Mouse (Mus musculus) liver, embryonic 13.5 days (tissue): ENCODE measurements around the gene Rnf121. TPM values are rescaled to one million over a fixed set of nuclear protein-coding genes. Genes with fewer than 3 reads are reported as not detected.
A peak's percentile ranks its signal among the peaks of the same experiment; 100 is the strongest.

Experiments used
- ATAC-seq: fragments of 200-750 bp; cut with Nextera tagmentation; 2 replicates; pipeline ENCODE4 v1.8.0; 2017; ENCODE audit warnings: low read depth, mild to moderate bottlenecking, moderate number of reproducible peaks, moderate library complexity
- DNase-seq: peaks from one replicate; pipeline ENCODE4 v3.0.0; 2022
- H3K27ac ChIP-seq: fragments of 300-500 bp; sonication (generic); 2 replicates; pipeline ENCODE4 v1.5.1; 2015; ENCODE audit warnings: moderate library complexity, mild to moderate bottlenecking, inconsistent platforms
- H3K27me3 ChIP-seq: fragments of 300-500 bp; sonication (generic); 2 replicates; pipeline ENCODE4 v1.6.1; 2015; ENCODE audit warnings: mild to moderate bottlenecking, inconsistent platforms
- H3K36me3 ChIP-seq: fragments of 300-500 bp; sonication (generic); 2 replicates; pipeline ENCODE4 v1.6.1; 2015; ENCODE audit warnings: mild to moderate bottlenecking, inconsistent platforms
- H3K4me1 ChIP-seq: fragments of 300-500 bp; sonication (generic); replicated peaks from 2 replicates; pipeline ENCODE4 v1.6.1; 2015; ENCODE audit warnings: inconsistent platforms
- H3K4me2 ChIP-seq: fragments of 300-500 bp; sonication (generic); 2 replicates; pipeline ENCODE4 v1.6.1; 2015; ENCODE audit warnings: inconsistent platforms, mild to moderate bottlenecking, moderate library complexity
- H3K4me3 ChIP-seq: fragments of 300-500 bp; sonication (generic); replicated peaks from 2 replicates; pipeline ENCODE4 v1.5.1; 2015; ENCODE audit warnings: mild to moderate bottlenecking, inconsistent platforms
- H3K9ac ChIP-seq: fragments of 300-500 bp; sonication (generic); 2 replicates; pipeline ENCODE4 v1.6.1; 2015; ENCODE audit warnings: mild to moderate bottlenecking, inconsistent platforms
- H3K9me3 ChIP-seq: fragments of 300-500 bp; sonication (generic); replicated peaks from 2 replicates; pipeline ENCODE4 v1.6.1; 2016; ENCODE audit warnings: inconsistent platforms
- WGBS: fragments of 180-500 bp; shearing (Covaris S2); methylation state at CpG from one replicate; pipeline ENCODE4 v1.1.7; 2015; ENCODE audit not compliant: insufficient replicate concordance; 5-methylcytosine and 5-hydroxymethylcytosine counted together
- polyA plus RNA-seq: library from polyadenylated mRNA; unstranded; fragments of >200 nt; fragmentation: Nextera tagmentation; extraction: Ambion mirVana; gene quantifications from 2 replicates; pipeline ENCODE4 v1.2.1, GENCODE M21; 2015

The Rnf121 gene
- polyA plus RNA-seq: 10.6 and 11.6 TPM in 2 replicates

DNA sequence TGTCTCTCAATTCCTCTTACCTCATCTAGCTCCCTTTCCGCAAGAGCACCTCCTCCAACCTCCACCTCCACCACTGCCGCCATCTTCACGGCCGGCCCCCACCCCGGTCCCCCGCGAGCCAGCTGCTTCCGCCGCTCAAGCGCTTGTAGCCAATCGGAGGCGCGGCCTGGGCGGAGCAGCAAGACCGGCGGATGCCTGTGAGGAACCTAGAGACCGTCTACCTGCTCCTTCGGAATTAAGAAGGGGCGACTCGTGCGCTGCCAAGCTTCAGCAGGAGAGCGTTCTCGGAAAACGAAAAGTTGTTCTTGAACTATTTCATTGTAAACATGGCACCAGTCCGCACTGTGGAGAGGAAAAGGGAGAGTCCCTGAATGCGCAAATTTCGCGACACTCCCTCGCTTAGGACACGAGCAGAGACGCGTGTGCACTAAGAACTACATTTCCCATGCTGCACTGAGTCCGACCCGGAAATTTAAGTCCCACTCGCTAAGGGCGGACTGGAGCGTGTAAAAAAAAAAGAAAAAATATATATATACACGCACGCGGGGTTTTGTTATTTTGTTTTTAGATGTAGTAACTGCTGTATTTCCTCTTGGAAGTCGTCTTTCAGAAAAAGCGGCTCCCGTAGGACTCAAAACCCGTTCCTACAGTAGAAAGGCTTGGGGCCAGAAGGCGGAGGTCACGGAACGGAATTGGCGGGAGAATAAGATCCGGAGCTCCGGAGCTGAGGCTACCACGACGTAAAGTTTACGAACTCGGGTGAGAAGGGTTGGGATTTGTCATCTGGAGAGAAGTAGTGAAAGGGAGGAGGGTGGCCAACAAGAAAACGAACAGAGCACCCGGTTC, at the start of gene Rnf121, which contains the start of the genes Xndc1 and Xntrpc:
Rnf121 (minus strand) TSS at position 424 of the 846 bp plus-strand sequence.
Xndc1 (plus strand) TSS at position 466 of the 846 bp plus-strand sequence.
Xntrpc (plus strand) TSS at position 668 of the 846 bp plus-strand sequence.
- Histone ChIP-seq H3K36me3 (peaks cover 10% of the 10 kb centered on the region), H3K9me3 (no peaks in the 10 kb centered on the region), H3K4me3 (peak within 1 kb of the TSS; percentile 78), H3K4me2 (peak within 1 kb of the TSS; percentile 77), H3K27ac (peak within 1 kb of the TSS; percentile 62), H3K27me3 (no peaks in the 10 kb centered on the region), H3K9ac (peak within 1 kb of the TSS; percentile 79), H3K4me1 (peaks cover 54% of the 10 kb centered on the region)
- ATAC-seq (peak; percentile 98), DNase-seq (peak; percentile 88)
- WGBS: under 1% methylated on average over 56 of the region's 56 CpGs

DNA sequence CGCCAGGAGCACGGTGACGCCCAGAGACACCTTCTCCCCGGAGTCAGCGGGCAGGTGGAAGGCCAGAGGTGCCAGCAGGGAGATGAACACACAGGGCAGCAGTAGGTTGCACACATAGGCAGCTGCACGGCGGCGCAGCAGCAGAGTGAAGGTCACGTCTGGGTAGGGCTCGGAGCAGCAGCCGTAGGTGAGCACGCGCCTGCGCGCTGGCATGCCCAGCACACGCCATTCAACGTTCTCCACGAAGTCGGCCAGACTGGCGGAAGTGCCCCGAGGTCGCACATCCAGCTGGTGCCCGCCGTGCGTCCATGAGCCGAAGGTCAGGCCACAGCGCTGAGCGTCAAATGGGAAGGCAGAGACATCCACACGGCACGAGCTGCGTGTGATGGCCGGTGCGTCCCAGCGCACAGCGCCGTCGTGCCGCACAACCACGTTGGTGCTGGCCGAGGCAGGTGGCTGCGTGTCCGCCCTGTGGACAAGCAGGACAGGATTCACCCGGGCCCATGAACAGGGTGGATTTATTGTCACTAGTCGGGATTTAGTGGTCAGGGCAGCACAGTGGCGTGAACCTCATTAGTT, 48.0 kb upstream of the Rnf121 start:
- H3K9me3 ChIP-seq: no peaks in the 10 kb centered on the region
- no peak for DNase-seq
- no peak for ATAC-seq
- H3K27ac ChIP-seq: no peak overlapping the region
- H3K9ac ChIP-seq: no peak overlapping the region
- no peak overlapping the region for H3K4me2 ChIP-seq
- no peak overlapping the region for H3K4me3 ChIP-seq
- H3K27me3 ChIP-seq: no peaks in the 10 kb centered on the region
- H3K4me1 ChIP-seq: peaks cover 7% of the 10 kb centered on the region; the same call in 1 of the 2 replicates
- 73% methylated on average over 45 of the region's 45 CpGs for WGBS
- H3K36me3 ChIP-seq: peaks cover 4% of the 10 kb centered on the region; the same call in 1 of the 2 replicates

DNA sequence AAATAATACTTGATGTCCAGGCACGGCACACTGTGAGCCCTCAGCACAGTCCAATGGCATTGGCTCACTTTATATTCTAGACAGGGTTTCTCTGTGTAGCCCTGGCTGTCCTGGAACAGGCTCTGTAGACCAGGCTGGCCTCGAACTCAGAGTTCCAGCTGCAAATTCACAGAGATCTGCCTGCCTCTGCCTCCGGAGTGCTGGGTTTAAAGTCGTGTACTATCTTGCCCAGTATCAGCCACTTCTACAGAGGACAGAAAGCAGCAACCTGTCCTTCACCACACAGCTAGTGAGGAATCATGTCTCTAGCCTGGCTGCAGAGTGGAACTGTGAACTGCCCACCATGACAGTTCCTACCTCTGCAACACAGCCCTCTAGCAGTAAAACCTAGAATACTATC, 44.5 kb upstream of the Rnf121 start:
- ATAC-seq (no peak), DNase-seq (no peak)
- Histone ChIP-seq H3K4me3 (no peak overlapping the region), H3K9me3 (no peaks in the 10 kb centered on the region), H3K4me1 (peaks cover 11% of the 10 kb centered on the region), H3K9ac (no peak overlapping the region), H3K27ac (no peak overlapping the region; the same call in 1 of the 2 replicates), H3K27me3 (no peaks in the 10 kb centered on the region), H3K4me2 (no peak overlapping the region), H3K36me3 (no peaks in the 10 kb centered on the region)
- WGBS: 59% methylated on average over 4 of the region's 4 CpGs

DNA sequence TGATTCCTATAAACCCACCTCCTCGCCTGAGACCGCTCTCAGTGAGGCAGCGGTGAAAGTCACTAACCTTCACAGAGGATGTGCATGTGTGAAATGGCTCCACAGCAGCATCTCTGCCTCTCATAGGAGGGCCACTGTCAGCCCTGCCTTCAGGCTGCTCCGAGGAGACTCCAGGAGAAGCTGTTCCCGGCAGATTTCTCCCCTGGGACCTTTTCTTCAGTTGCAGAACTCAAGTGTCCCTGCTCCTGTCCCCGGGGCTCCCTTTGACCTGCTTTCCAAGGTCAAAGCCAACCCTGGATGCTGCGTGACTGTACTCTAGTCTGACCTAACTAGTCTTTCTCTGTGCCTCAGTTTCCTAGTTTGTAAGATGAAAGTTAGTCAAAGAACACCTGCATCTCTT, 43.9 kb upstream of the Rnf121 start, which contains the start of gene Art5:
Art5 (minus strand) TSS at position 319 of the 400 bp plus-strand sequence.
- Histone ChIP-seq H3K27me3 (no peaks in the 10 kb centered on the region), H3K4me3 (no peak within 1 kb of the TSS), H3K27ac (no peak within 1 kb of the TSS; the same call in 1 of the 2 replicates), H3K9ac (no peak within 1 kb of the TSS), H3K4me1 (peaks cover 13% of the 10 kb centered on the region), H3K4me2 (no peak within 1 kb of the TSS), H3K36me3 (no peaks in the 10 kb centered on the region), H3K9me3 (no peaks in the 10 kb centered on the region)
- DNase-seq (no peak), ATAC-seq (no peak)
- WGBS: 71% methylated on average over 7 of the region's 7 CpGs

DNA sequence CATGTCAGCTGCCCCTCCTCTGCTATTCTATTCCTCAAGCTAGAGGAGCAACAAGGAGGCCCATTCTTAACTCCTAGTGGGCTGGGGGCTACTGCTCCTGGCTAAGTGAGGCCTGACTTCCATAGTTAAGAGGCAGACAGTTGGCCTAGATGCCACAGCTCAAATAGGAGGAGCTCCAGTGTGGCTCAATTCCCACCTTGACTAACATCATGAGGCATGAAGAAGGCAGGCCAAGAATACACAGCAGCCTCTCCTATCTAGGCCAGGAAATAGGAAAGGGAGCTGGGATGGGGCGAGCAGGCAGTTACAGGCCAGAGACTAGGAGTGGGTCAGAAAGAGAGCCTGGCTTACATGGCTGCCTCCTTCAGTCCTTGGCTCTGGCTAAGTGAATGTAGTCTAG, 42.9 kb upstream of the Rnf121 start:
- 63% methylated on average over 1 of the region's 1 CpGs for WGBS
- no peak for DNase-seq
- H3K9me3 ChIP-seq: no peaks in the 10 kb centered on the region
- H3K36me3 ChIP-seq: no peaks in the 10 kb centered on the region
- H3K4me1 ChIP-seq: peaks cover 15% of the 10 kb centered on the region
- no peak overlapping the region for H3K27ac ChIP-seq
- H3K27me3 ChIP-seq: no peaks in the 10 kb centered on the region
- no peak overlapping the region for H3K4me3 ChIP-seq
- H3K9ac ChIP-seq: no peak overlapping the region
- no peak overlapping the region for H3K4me2 ChIP-seq
- ATAC-seq: no peak

DNA sequence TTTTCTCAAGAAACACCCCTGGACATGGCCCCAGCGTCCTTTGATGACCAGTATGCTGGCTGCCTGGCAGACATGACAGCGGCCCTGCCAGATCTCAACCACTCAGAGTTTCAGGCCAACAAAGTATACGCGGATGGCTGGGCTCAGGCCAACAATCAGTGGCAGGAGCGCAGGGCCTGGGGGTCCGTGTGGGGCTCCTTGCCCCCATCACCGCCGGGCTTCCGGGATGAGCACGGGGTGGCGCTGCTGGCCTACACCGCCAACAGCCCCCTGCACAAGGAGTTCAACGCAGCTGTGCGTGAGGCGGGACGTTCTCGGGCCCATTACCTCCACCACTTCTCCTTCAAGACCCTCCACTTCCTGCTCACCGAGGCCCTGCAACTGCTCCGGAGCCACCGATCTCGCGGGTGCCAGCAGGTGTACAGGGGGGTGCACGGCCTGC, 41.5 kb upstream of the Rnf121 start:
- no peaks in the 10 kb centered on the region for H3K27me3 ChIP-seq
- H3K9ac ChIP-seq: peak overlapping the region; percentile 33
- H3K9me3 ChIP-seq: no peaks in the 10 kb centered on the region
- ATAC-seq: no peak
- no peak overlapping the region for H3K27ac ChIP-seq
- WGBS: 21% methylated on average over 23 of the region's 23 CpGs
- peaks cover 27% of the 10 kb centered on the region for H3K4me1 ChIP-seq
- peak overlapping the region; percentile 32 for H3K4me3 ChIP-seq
- peak overlapping the region; percentile 61 for H3K4me2 ChIP-seq
- H3K36me3 ChIP-seq: no peaks in the 10 kb centered on the region
- DNase-seq: no peak

DNA sequence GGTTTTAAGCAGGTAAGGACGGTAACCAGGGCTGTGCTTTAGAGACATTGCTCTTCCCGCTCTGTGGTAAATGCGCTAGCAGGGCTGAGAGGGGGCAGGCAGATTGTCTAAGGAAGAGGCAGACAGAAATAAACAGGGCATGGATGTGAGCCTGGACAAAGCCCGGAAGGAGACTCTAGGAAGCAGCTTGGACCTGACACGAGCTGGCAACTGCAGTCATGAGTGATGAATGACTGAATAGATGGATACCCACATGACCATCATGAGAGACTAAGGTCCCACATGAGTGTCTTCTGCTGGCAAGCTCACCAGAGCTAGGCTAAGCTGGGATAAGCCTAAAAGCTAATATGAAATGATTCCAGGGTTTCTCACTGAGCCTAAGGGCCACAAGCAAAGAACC, 38.9 kb upstream of the Rnf121 start:
- no peak for DNase-seq
- Histone ChIP-seq H3K4me2 (no peak overlapping the region), H3K36me3 (no peaks in the 10 kb centered on the region), H3K4me1 (peaks cover 45% of the 10 kb centered on the region), H3K27me3 (peaks cover 5% of the 10 kb centered on the region), H3K9ac (no peak overlapping the region), H3K4me3 (no peak overlapping the region), H3K9me3 (no peaks in the 10 kb centered on the region), H3K27ac (peak overlapping the region; percentile 0; the same call in 1 of the 2 replicates)
- WGBS: 57% methylated on average over 5 of the region's 5 CpGs
- ATAC-seq: no peak

DNA sequence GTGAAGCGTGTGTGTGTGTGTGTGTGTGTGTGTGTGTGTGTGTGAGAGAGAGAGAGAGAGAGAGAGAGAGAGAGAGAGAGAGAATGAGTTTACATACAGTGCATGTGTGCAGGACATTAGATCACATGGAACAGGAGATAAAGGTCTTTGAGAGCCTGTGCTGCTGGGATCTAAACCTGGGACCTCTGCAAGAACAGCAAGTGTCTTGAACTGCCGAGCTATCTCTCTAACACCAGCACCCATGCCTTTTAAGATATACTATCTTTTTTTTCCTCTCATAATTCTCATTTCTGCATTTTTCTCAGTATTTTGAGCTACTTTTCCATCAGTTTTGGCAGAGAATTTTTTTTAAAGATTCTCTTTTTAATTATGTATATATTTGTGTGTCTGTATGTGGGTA, 38.3 kb upstream of the Rnf121 start:
- H3K27me3 ChIP-seq: peaks cover 11% of the 10 kb centered on the region
- H3K4me1 ChIP-seq: peaks cover 46% of the 10 kb centered on the region
- DNase-seq (no peak), ATAC-seq (peak; percentile 78)
- no peaks in the 10 kb centered on the region for H3K36me3 ChIP-seq
- no peak overlapping the region for H3K4me2 ChIP-seq
- 21% methylated on average over 2 of the region's 2 CpGs for WGBS
- H3K4me3 ChIP-seq: no peak overlapping the region
- H3K9ac ChIP-seq: no peak overlapping the region
- no peak overlapping the region for H3K27ac ChIP-seq
- no peaks in the 10 kb centered on the region for H3K9me3 ChIP-seq

DNA sequence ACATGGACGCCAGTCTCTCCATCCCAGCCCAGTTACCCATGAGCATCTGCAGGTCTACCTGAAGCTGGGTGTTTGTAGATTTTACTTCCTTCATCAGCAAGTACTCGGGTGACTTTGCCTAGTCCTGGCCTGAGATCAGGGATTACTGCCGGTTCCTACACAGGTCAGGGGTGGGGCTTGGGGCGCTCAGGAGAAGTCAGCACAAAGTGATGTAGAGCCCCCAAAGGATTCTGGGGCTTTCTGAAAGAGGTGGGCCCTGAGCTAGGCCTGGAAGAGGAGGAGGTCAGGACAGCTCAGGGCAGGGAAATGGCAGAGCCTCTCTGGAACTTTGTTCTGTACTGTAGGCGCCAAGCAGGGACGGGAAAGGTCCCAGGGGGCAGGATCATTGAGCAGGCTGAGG, 37.4 kb upstream of the Rnf121 start:
- Histone ChIP-seq H3K4me1 (peaks cover 46% of the 10 kb centered on the region), H3K27ac (peak overlapping the region; percentile 45; the same call in 1 of the 2 replicates), H3K4me2 (no peak overlapping the region), H3K9ac (no peak overlapping the region), H3K4me3 (no peak overlapping the region), H3K36me3 (no peaks in the 10 kb centered on the region), H3K9me3 (no peaks in the 10 kb centered on the region), H3K27me3 (peaks cover 20% of the 10 kb centered on the region)
- ATAC-seq (peak; percentile 27; the same call in 1 of the 2 replicates), DNase-seq (no peak)
- 48% methylated on average over 6 of the region's 6 CpGs for WGBS

DNA sequence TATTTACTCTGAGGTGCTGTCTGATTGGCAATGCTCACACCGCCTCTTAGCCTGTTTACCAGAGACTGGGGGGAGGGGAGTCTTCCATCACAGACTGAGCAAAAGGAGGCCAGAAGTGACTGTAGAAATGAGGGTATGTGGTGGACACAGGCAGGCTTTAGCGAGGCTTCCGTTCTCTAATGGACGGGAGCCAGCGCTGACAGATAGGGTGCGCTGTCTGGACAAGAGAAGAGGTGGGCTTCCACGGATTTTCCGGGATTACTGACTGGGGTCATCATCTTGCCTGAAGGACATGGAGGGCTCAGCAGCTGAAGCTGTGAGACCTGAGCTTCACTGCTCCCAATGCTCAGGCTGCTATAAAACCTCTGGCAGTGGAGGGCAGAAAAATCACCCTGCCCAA, 37.0 kb upstream of the Rnf121 start:
- Histone ChIP-seq H3K27ac (no peak overlapping the region), H3K9me3 (no peaks in the 10 kb centered on the region), H3K4me2 (no peak overlapping the region), H3K27me3 (peaks cover 20% of the 10 kb centered on the region), H3K4me3 (no peak overlapping the region), H3K36me3 (no peaks in the 10 kb centered on the region), H3K9ac (no peak overlapping the region), H3K4me1 (peaks cover 46% of the 10 kb centered on the region)
- DNase-seq: no peak
- 59% methylated on average over 8 of the region's 8 CpGs for WGBS
- no peak for ATAC-seq

DNA sequence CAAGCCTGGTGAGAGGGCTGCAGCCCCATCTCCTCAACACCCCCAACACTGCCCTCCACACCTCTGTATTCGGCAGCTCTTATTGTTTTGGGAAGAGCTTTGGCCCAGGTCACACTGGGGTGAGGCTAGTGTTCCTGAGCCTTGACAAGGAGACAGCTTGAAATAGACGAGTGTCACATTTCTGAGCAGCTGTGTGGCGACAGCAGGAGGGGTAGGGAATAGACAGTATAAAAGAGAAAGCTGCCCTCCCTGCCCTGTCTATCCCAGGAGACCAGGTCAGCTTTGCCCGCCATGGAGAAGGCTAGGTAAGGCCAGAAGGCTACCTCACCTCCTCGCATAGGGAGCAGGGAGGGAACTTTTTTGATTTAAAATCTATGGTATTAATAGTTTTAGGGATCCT, 36.2 kb upstream of the Rnf121 start, which contains the start of gene Art1:
Art1 (plus strand) TSS at position 257 of the 400 bp plus-strand sequence.
- ATAC-seq (no peak), DNase-seq (no peak)
- Histone ChIP-seq H3K36me3 (no peaks in the 10 kb centered on the region), H3K27me3 (peaks cover 20% of the 10 kb centered on the region), H3K4me1 (peaks cover 42% of the 10 kb centered on the region), H3K27ac (no peak within 1 kb of the TSS), H3K4me2 (peak within 1 kb of the TSS; percentile 73), H3K4me3 (0 out of 2 replicates have a peak within 1 kb of the TSS, but pooled peaks have one; percentile 44), H3K9me3 (no peaks in the 10 kb centered on the region), H3K9ac (no peak within 1 kb of the TSS)
- 60% methylated on average over 5 of the region's 5 CpGs for WGBS
